Mouse (Mus musculus): ENCODE data around the gene Espnl. TPM values are rescaled to one million over a fixed set of nuclear protein-coding genes. Genes with fewer than 3 reads are reported as not detected.

Espnl gene
- total RNA-seq (2017) = 0.15 and 0.19 TPM in 2 replicates

DNA sequence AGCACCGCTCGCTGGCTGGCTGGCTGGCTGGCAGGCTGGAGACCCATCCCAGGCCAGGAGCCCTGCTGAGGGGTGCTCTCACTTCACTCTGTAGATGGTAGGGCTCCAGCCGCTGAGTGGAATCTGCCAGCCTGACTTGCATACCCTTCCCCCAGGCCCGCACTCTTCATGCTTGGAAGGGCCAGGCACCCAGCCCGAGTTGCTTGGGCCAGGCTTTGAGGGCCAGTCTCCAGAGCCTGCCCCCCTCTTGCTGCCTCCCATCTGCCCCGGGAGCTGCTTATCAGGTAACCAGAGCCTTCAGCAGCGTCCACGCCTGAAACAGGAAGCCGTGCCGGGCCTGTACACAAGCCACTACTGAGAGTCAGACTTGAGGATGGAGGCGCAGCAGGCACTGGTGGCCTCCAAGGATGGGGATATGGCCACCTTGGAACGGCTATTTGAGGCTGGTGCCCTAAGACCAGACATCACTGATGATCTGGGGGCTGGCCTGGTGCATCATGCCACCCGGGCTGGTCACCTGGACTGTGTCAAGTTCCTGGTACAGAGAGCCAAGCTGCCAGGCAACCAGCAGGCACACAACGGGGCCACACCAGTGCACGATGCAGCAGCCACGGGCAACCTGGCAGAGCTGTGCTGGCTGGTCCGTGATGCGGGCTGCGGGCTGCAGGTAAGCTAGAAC lies at the start of gene Espnl:
Gene Espnl, plus strand, starts transcription at position 316 of the 679 bp plus-strand sequence.
- peak; percentile 49 to 55 for ATAC-seq (replicated peaks in 1 of 2; ENCODE audit: insufficient read depth in 1 of 2, low FRiP score in 2 of 2, low TSS enrichment in 1 of 2, low read depth in 1 of 2, poor library complexity in 2 of 2, severe bottlenecking in 2 of 2)

DNA sequence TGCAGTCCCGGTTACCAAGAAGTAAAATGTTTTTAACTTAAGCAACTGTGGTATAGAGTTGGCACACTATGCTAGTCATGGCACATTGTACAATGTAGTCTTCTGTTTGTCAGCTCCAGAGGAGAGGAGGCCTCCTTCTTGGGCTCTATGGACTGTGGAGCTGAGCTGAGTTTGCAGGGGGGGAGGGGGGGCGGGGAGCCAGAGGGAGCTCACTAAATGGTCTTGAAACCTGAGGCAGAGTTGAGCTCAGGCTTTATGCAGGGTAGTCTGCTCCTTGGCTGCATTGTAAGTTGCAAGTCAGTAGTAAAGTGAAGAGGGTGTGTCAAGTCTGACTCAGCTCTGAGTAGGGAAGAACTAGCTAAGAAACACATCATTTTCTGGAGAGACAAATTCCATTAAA lies 49.6 kb upstream of the Espnl start:
- ATAC-seq (replicated peaks in 1 of 2; ENCODE audit: insufficient read depth in 1 of 2, low FRiP score in 2 of 2, low TSS enrichment in 1 of 2, low read depth in 1 of 2, poor library complexity in 2 of 2, severe bottlenecking in 2 of 2) = no peak

DNA sequence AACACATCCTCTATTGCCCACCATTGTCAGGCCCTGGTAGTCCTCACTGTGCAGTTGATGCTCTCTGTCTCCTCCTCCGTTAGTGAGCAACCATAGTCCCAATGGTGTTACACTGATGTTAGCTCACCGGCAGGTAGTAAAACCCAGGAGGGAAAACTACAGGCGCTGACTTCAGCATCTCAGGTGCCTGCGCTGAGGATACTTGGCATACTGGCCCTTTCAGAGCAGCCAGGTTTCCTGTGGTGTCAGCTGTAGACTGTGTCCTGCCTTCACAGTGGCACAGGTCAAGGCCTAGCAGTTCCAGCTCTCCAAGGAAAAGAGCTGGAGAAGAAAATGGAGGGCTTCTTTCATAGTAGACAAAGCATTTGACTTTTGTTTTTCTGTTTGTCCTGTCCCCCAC lies 45.3 kb upstream of the Espnl start:
- ATAC-seq (replicated peaks in 1 of 2; ENCODE audit: insufficient read depth in 1 of 2, low FRiP score in 2 of 2, low TSS enrichment in 1 of 2, low read depth in 1 of 2, poor library complexity in 2 of 2, severe bottlenecking in 2 of 2) = no peak

DNA sequence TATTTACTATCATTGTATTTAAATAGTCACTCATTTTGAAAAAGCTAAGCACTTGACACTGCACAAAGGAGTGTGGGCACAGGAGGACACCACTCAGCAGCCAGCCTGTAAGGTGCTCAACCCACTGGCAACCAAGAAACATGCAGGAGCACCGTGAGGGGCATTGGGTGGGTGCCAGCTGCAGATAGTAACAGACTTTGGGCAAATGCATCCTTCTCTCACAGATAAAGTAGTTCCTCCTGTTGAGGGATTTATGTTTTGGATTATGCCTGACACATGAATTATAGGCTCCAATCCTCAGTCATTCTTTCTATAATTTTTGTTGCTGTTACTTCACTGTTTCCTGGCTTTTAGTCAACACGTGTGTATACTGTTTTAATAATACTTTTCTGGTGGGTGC lies 44.4 kb upstream of the Espnl start:
- no peak for ATAC-seq (replicated peaks in 1 of 2; ENCODE audit: insufficient read depth in 1 of 2, low FRiP score in 2 of 2, low TSS enrichment in 1 of 2, low read depth in 1 of 2, poor library complexity in 2 of 2, severe bottlenecking in 2 of 2)

- no peak for ATAC-seq (replicated peaks in 1 of 2; ENCODE audit: insufficient read depth in 1 of 2, low FRiP score in 2 of 2, low TSS enrichment in 1 of 2, low read depth in 1 of 2, poor library complexity in 2 of 2, severe bottlenecking in 2 of 2)
Observed at GRCm38 (mm10) chr1:91278410-91279119, 43.3 kb upstream of the Espnl start.

- ATAC-seq (replicated peaks in 1 of 2; ENCODE audit: insufficient read depth in 1 of 2, low FRiP score in 2 of 2, low TSS enrichment in 1 of 2, low read depth in 1 of 2, poor library complexity in 2 of 2, severe bottlenecking in 2 of 2) = no peak
Observed at GRCm38 (mm10) chr1:91279126-91279525, 42.7 kb upstream of the Espnl start.

DNA sequence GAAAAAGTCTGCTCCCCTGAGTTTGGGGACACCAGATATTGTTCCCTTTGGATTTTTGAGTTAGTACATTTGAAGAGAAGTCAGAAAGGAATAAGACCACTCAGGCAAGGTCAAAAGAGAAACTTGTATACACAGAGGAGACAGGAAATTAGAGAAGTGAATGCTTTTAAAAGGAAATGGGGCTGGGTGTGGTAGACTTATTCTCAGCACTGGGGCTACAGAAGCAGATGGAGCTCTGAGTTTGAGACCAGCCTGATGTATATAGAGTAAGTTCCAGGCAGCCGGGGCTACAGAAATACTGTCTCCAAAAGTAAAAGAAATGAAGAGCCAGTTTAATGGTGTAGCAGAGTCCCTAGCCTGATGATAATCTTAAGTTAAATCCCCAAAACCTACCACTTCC lies 39.3 kb upstream of the Espnl start:
- no peak for ATAC-seq (replicated peaks in 1 of 2; ENCODE audit: insufficient read depth in 1 of 2, low FRiP score in 2 of 2, low TSS enrichment in 1 of 2, low read depth in 1 of 2, poor library complexity in 2 of 2, severe bottlenecking in 2 of 2)

GRCm38 (mm10) chr1:91289375-91289774 lies 32.5 kb upstream of the Espnl start:
- ATAC-seq (replicated peaks in 1 of 2; ENCODE audit: insufficient read depth in 1 of 2, low FRiP score in 2 of 2, low TSS enrichment in 1 of 2, low read depth in 1 of 2, poor library complexity in 2 of 2, severe bottlenecking in 2 of 2) = no peak

GRCm38 (mm10) chr1:91292101-91292825 lies 29.6 kb upstream of the Espnl start:
- no peak for ATAC-seq (replicated peaks in 1 of 2; ENCODE audit: insufficient read depth in 1 of 2, low FRiP score in 2 of 2, low TSS enrichment in 1 of 2, low read depth in 1 of 2, poor library complexity in 2 of 2, severe bottlenecking in 2 of 2)

- ATAC-seq (replicated peaks in 1 of 2; ENCODE audit: insufficient read depth in 1 of 2, low FRiP score in 2 of 2, low TSS enrichment in 1 of 2, low read depth in 1 of 2, poor library complexity in 2 of 2, severe bottlenecking in 2 of 2) = no peak
Observed at GRCm38 (mm10) chr1:91295544-91295943, 26.3 kb upstream of the Espnl start.

GRCm38 (mm10) chr1:91297799-91298744 lies 23.8 kb upstream of the Espnl start, which contains the start of gene Scly:
TSS of gene Scly (plus strand) at chr1:91298338.
- ATAC-seq (replicated peaks in 1 of 2; ENCODE audit: insufficient read depth in 1 of 2, low FRiP score in 2 of 2, low TSS enrichment in 1 of 2, low read depth in 1 of 2, poor library complexity in 2 of 2, severe bottlenecking in 2 of 2) = peak; percentile 98 to 99

- ATAC-seq (replicated peaks in 1 of 2; ENCODE audit: insufficient read depth in 1 of 2, low FRiP score in 2 of 2, low TSS enrichment in 1 of 2, low read depth in 1 of 2, poor library complexity in 2 of 2, severe bottlenecking in 2 of 2) = no peak
Observed at GRCm38 (mm10) chr1:91299026-91299706, 22.7 kb upstream of the Espnl start.

DNA sequence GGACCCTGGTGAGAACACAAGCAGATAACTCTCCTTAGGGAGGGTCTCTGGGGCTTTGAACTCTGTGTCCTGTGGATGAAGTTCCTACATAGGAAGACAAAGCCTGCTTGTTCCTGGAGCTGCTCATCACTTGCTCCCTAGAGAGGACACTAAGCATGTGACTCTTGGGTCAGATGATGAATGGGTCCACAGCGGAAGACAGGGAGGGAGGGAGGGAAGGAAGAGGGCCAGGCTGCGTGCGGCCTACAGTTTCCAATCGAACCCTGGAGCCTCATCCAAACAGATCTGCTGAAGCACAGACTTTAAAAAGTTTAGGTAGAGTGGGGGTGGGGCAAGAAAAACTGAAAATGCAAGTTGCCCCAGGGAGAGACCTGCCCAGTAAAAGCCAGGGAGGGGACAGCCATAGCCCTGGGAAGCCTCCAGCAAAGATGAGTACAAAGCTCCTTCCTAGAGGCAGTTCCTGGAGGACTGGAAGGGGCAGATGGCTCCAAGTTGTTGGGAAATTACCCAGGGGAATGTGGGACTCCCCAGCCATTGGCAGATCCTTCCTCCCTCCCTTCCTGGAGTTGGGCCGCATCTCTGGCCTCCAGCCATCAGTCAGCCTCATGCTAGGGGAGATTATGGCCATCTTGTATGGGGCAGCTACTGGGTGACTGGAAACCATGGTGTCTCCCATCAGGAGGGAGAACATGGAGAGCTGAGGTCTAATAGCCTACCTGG lies 22.0 kb upstream of the Espnl start:
- no peak for ATAC-seq (replicated peaks in 1 of 2; ENCODE audit: insufficient read depth in 1 of 2, low FRiP score in 2 of 2, low TSS enrichment in 1 of 2, low read depth in 1 of 2, poor library complexity in 2 of 2, severe bottlenecking in 2 of 2)

- ATAC-seq (replicated peaks in 1 of 2; ENCODE audit: insufficient read depth in 1 of 2, low FRiP score in 2 of 2, low TSS enrichment in 1 of 2, low read depth in 1 of 2, poor library complexity in 2 of 2, severe bottlenecking in 2 of 2) = no peak
Observed at GRCm38 (mm10) chr1:91301206-91301920, 20.5 kb upstream of the Espnl start.

DNA sequence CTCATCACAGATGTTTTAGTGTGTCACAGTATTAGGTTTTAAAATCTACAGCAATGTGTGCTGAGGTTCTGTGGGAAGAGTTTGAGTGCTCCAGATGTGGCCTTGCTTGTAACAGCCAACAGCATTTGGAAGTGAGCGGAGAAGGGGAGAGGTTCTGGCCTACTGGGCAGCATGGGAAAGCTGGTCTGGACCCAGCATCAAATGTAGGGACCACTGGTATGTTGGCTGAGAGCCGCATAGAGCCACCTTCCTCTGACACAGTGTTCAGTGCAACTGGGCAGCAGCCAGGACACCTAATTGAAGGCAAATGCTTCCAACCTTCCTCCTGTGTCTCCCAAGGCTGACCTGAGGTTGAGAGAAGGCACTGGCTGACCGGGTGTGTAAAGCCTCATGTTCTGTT lies 19.9 kb upstream of the Espnl start:
- no peak for ATAC-seq (replicated peaks in 1 of 2; ENCODE audit: insufficient read depth in 1 of 2, low FRiP score in 2 of 2, low TSS enrichment in 1 of 2, low read depth in 1 of 2, poor library complexity in 2 of 2, severe bottlenecking in 2 of 2)

GRCm38 (mm10) chr1:91304621-91305020 lies 17.3 kb upstream of the Espnl start:
- ATAC-seq (replicated peaks in 1 of 2; ENCODE audit: insufficient read depth in 1 of 2, low FRiP score in 2 of 2, low TSS enrichment in 1 of 2, low read depth in 1 of 2, poor library complexity in 2 of 2, severe bottlenecking in 2 of 2) = no peak

Measured in hematopoietic stem cell, adult 5-6 weeks (primary cell).